13 mouse cellular contexts compared by ENCODE assay signal in genomic region chr8:94107871-94108270, GRCm38 (mm10). TPM values are rescaled to one million over a fixed set of nuclear protein-coding genes. Genes with fewer than 3 reads are reported as not detected.
DNase-seq lines count a peak whose midpoint lies in the region; ATAC-seq and TF ChIP-seq lines count a peak whose summit lies in the region.
"Had no signal": no experiment of that assay in that cellular context is flagged by ENCODE, and none has a peak within 500 bp of the region (broad histone marks: within the 10 kb centered on the region; RNA-seq: fewer than 3 reads in every experiment).

No protein-coding gene starts in this region.

- H3K9ac ChIP-seq in liver, embryonic 13.5 days = no peak overlapping the region
- H3K9ac ChIP-seq in liver, postnatal 0 days (replicated peaks) = no peak overlapping the region
- H3K9ac ChIP-seq in forebrain, postnatal 0 days = no peak overlapping the region
- H3K9ac ChIP-seq: limb, embryonic 13.5 days had no signal

- H3K9me3 ChIP-seq in liver, embryonic 13.5 days (replicated peaks) = no peaks in the 10 kb centered on the region
- no peaks in the 10 kb centered on the region for H3K9me3 ChIP-seq in liver, postnatal 0 days (ENCODE audit: low read length)
- H3K9me3 ChIP-seq in forebrain, postnatal 0 days (ENCODE audit: low read length) = no peaks in the 10 kb centered on the region
- H3K9me3 ChIP-seq: limb, embryonic 13.5 days had no signal

- H3K4me2 ChIP-seq in liver, embryonic 13.5 days = no peak overlapping the region
- no peak overlapping the region for H3K4me2 ChIP-seq in liver, postnatal 0 days (ENCODE audit: low read depth, low read length)
- H3K4me2 ChIP-seq in forebrain, postnatal 0 days (ENCODE audit: low read depth) = no peak overlapping the region
- H3K4me2 ChIP-seq: limb, embryonic 13.5 days had no signal

- no peak for TF ChIP-seq EP300 in liver, postnatal 0 days (IDR thresholded peaks at IDR 0.05; ENCODE audit: low read depth)

- 65% methylated on average over 3 of the region's 3 CpGs for WGBS in liver, embryonic 13.5 days (ENCODE audit: insufficient replicate concordance)
- WGBS in liver, postnatal 0 days (ENCODE audit: insufficient replicate concordance) = 59% methylated on average over 3 of the region's 3 CpGs
- 85% methylated on average over 3 of the region's 3 CpGs for WGBS in forebrain, postnatal 0 days

- H3K36me3 ChIP-seq in liver, embryonic 13.5 days = no peaks in the 10 kb centered on the region
- H3K36me3 ChIP-seq in liver, postnatal 0 days (replicated peaks; ENCODE audit: insufficient read depth, low read length) = no peaks in the 10 kb centered on the region
- H3K36me3 ChIP-seq in forebrain, postnatal 0 days (ENCODE audit: insufficient read depth) = no peaks in the 10 kb centered on the region
- H3K36me3 ChIP-seq: limb, embryonic 13.5 days had no signal

- TF ChIP-seq CTCF in liver, postnatal 0 days (IDR thresholded peaks at IDR 0.05; ENCODE audit: low read depth) = no peak
- no peak for TF ChIP-seq CTCF in forebrain, postnatal 0 days (IDR thresholded peaks at IDR 0.05; ENCODE audit: low read depth)

- peaks cover 10% of the 10 kb centered on the region for H3K27me3 ChIP-seq in liver, embryonic 13.5 days
- no peaks in the 10 kb centered on the region for H3K27me3 ChIP-seq in liver, postnatal 0 days (ENCODE audit: insufficient read depth, low read length)
- H3K27me3 ChIP-seq in forebrain, postnatal 0 days (ENCODE audit: insufficient read depth, low read length) = no peaks in the 10 kb centered on the region
- H3K27me3 ChIP-seq: limb, embryonic 13.5 days had no signal

- H3K4me1 ChIP-seq in liver, embryonic 13.5 days (replicated peaks) = peaks cover 61% of the 10 kb centered on the region
- peaks cover 15% of the 10 kb centered on the region for H3K4me1 ChIP-seq in liver, postnatal 0 days (ENCODE audit: insufficient read depth)
- no peaks in the 10 kb centered on the region for H3K4me1 ChIP-seq in forebrain, postnatal 0 days (ENCODE audit: insufficient read depth)

- H3K4me3 ChIP-seq in liver, embryonic 13.5 days (replicated peaks) = no peak overlapping the region
- H3K4me3 ChIP-seq in liver, postnatal 0 days (ENCODE audit: low read depth, low read length) = no peak overlapping the region
- H3K4me3 ChIP-seq in forebrain, postnatal 0 days (ENCODE audit: low read depth, low read length) = no peak overlapping the region
- H3K4me3 ChIP-seq: erythroblast, embryonic 14.5 days; limb, embryonic 13.5 days had no signal

- no peak for ATAC-seq in liver, embryonic 13.5 days (ENCODE audit: low read depth)
- ATAC-seq in liver, postnatal 0 days = no peak
- no peak for ATAC-seq in forebrain, postnatal 0 days

- peak overlapping the region; percentile 62 for H3K27ac ChIP-seq in liver, embryonic 13.5 days
- no peak overlapping the region for H3K27ac ChIP-seq in liver, postnatal 0 days (ENCODE audit: low read depth)
- no peak overlapping the region for H3K27ac ChIP-seq in forebrain, postnatal 0 days (ENCODE audit: low read depth, low read length)
- H3K27ac ChIP-seq: limb, embryonic 13.5 days had no signal

- peak; percentile 62 to 87 for DNase-seq in adrenal gland, adult (ENCODE audit: inconsistent age in 2 of 2, low spot score in 1 of 2)
- no peak for DNase-seq in adrenal gland, postnatal 4 days (ENCODE audit: low spot score in 2 of 2)
- DNase-seq in liver, embryonic 13.5 days = no peak
- no peak for DNase-seq in liver, postnatal 0 days
- DNase-seq in heart, adult 8-10 months (ENCODE audit: low spot score) = peak; percentile 16
- DNase-seq in skeletal muscle tissue, adult 2 months (ENCODE audit: low read depth, low spot score) = peak; percentile 7
- DNase-seq in natural killer cell, adult 2 months (ENCODE audit: low spot score in 2 of 2) = no peak
- DNase-seq in forebrain, postnatal 0 days = no peak

RNA-seq across cellular contexts. Expression of gene Bbs2, which starts 9.1 kb away (rescaled TPM):
- total RNA-seq in adrenal gland, postnatal 4 days (2021) = 10 to 100 TPM; 29.4 to 29.6 TPM
- 2.9 and 4.2 TPM in 2 replicates for polyA plus RNA-seq in liver, embryonic 13.5 days (2015; fragmentation: Nextera tagmentation; extraction: Ambion mirVana)
- polyA plus RNA-seq in liver, postnatal 0 days (2015; fragmentation: Nextera tagmentation; extraction: Ambion mirVana) = 1.5 and 1.8 TPM in 2 replicates
- total RNA-seq in heart, adult 8-10 months (2022) = 10 to 100 TPM in 2 of 4 experiments, 1 to 10 TPM in 2; 7.6 to 15.7 (median 9.4) TPM
- 21.1 and 22.6 TPM in 2 replicates for total RNA-seq in forebrain, postnatal 0 days (2014; rRNA removed)
- polyA plus RNA-seq in forebrain, postnatal 0 days (2015; fragmentation: Nextera tagmentation; extraction: Ambion mirVana) = 8.9 and 14.9 TPM in 2 replicates

RNA-seq across cellular contexts. Expression of gene Mt4, which starts 29.1 kb away (rescaled TPM):
- not detected for total RNA-seq in adrenal gland, postnatal 4 days (2021)
- 0.78 and 0.98 TPM in 2 replicates for polyA plus RNA-seq in liver, embryonic 13.5 days (2015; fragmentation: Nextera tagmentation; extraction: Ambion mirVana)
- polyA plus RNA-seq in liver, postnatal 0 days (2015; fragmentation: Nextera tagmentation; extraction: Ambion mirVana) = not detected in 2 replicates
- not detected for total RNA-seq in heart, adult 8-10 months (2022)
- total RNA-seq in forebrain, postnatal 0 days (2014; rRNA removed) = not detected in 2 replicates
- not detected in 2 replicates for polyA plus RNA-seq in forebrain, postnatal 0 days (2015; fragmentation: Nextera tagmentation; extraction: Ambion mirVana)
- total RNA-seq: granulocyte monocyte progenitor cell, adult 5-6 weeks had no signal
- polyA plus RNA-seq: cerebellum, adult 2 months; erythroblast, embryonic 14.5 days; limb, embryonic 13.5 days; spleen, adult 2 months had no signal

RNA-seq across cellular contexts. Expression of gene Mt3, which starts 44.5 kb away (rescaled TPM):
- 1 to 10 TPM; 6.5 to 6.9 TPM for total RNA-seq in adrenal gland, postnatal 4 days (2021)
- 0.45 and 0.47 TPM in 2 replicates for polyA plus RNA-seq in liver, embryonic 13.5 days (2015; fragmentation: Nextera tagmentation; extraction: Ambion mirVana)
- not detected in 2 replicates for polyA plus RNA-seq in liver, postnatal 0 days (2015; fragmentation: Nextera tagmentation; extraction: Ambion mirVana)
- 1 to 10 TPM; 2.3 to 5.4 (median 4.3) TPM for total RNA-seq in heart, adult 8-10 months (2022)
- total RNA-seq in forebrain, postnatal 0 days (2014; rRNA removed) = 151 and 445 TPM in 2 replicates
- 316 and 341 TPM in 2 replicates for polyA plus RNA-seq in forebrain, postnatal 0 days (2015; fragmentation: Nextera tagmentation; extraction: Ambion mirVana)
- total RNA-seq: granulocyte monocyte progenitor cell, adult 5-6 weeks had no signal
- polyA plus RNA-seq: erythroblast, embryonic 14.5 days; spleen, adult 2 months had no signal

Comparison
In these comparisons a context has a peak if more than half of its experiments do, and no peak if none do; other contexts are left out.
1. DNase-seq: peak in adrenal gland, adult (2 of 2), heart, adult 8-10 months (single experiment) and skeletal muscle tissue, adult 2 months (single experiment); none in adrenal gland, postnatal 4 days (0 of 2), liver, embryonic 13.5 days (single experiment), liver, postnatal 0 days (single experiment), natural killer cell, adult 2 months (0 of 2) and forebrain, postnatal 0 days (single experiment).
2. RNA of gene Mt3, which starts 44.5 kb away (total RNA-seq): 151 to 445 TPM in forebrain, postnatal 0 days; 6.5 to 6.9 TPM in adrenal gland, postnatal 4 days and 2.3 to 5.4 TPM in heart, adult 8-10 months; every median in the first group is over 10 times any median in the second.